Mouse (Mus musculus): ENCODE data around the gene C030005K15Rik. TPM values are rescaled to one million over a fixed set of nuclear protein-coding genes. Genes with fewer than 3 reads are reported as not detected.
A peak's percentile ranks its signal among the peaks of the same experiment; 100 is the strongest.
"Not testable (repeated sequence)": the region's sequence is repeated elsewhere in the genome, so short reads cannot be mapped to it uniquely, and the experiment has no call there.

Gene C030005K15Rik
- not detected in 2 replicates for polyA plus RNA-seq (2014; fragmentation: Nextera tagmentation; extraction: Ambion mirVana)

DNA sequence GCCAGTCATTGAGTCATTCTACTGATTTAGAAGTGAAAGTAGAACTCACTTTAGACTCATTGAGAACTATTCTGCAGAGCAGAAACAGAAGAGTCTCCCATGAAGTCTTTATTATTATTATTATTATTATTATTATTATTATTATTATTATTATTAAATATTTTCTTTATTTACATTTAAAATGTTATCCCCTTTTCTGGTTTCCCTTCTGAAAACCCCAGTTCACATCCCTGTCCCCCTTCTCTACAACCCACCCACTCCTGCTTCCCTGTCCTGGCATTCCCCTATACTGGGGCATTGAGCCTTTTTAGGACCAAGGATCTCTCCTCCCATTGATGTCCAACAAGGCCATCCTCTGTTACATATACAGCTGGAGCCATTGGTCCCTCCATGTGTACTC, at the start of gene C030005K15Rik:
Gene C030005K15Rik (minus strand): TSS at position 101 of the 400 bp plus-strand sequence.
- H3K4me2 ChIP-seq (ENCODE audit: low read length); H3K9ac ChIP-seq (replicated peaks; ENCODE audit: low read length); ATAC-seq (ENCODE audit: low FRiP score, low TSS enrichment); H3K27me3 ChIP-seq (ENCODE audit: control insufficient read depth, insufficient read depth, low read length); H3K9me3 ChIP-seq (ENCODE audit: control insufficient read depth, low read length); H3K4me1 ChIP-seq (ENCODE audit: control insufficient read depth, insufficient read depth, low read length); H3K4me3 ChIP-seq (replicated peaks; ENCODE audit: low read depth, low read length); DNase-seq; H3K27ac ChIP-seq (replicated peaks; ENCODE audit: low read depth, low read length); H3K36me3 ChIP-seq (ENCODE audit: control insufficient read depth, insufficient read depth, low read length): not testable (repeated sequence)

DNA sequence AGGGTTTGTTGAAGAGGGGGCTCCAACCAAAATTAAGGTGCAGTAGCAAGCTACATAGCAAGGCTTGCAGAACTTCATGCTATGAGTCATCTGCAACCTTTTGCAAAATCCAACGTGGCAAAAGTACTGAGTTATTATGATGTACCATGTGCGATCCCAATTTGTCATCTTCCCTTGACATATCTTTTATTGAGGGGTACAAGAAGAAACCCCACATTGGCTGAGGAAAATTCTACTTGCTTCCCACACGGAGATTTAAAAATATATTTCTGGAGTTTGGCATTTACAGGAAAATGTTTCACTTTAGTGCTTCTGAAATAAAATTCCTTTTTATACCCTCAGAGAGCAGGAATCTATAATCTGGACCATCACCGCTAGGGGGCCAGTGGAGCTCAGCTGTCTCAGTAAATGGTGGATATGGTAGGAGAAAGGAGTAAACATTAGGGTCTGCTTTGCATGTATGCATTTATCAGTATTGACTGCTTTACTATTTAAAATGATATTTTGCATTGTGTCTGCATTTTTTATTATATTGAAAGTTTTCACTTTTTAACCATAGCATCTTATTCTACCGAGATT, 41.7 kb upstream of the C030005K15Rik start:
- no peak overlapping the region for H3K4me2 ChIP-seq (ENCODE audit: low read length)
- no peak for ATAC-seq (ENCODE audit: low FRiP score, low TSS enrichment)
- 58% methylated on average over 5 of the region's 5 CpGs for WGBS
- no peak overlapping the region for H3K27ac ChIP-seq (replicated peaks; ENCODE audit: low read depth, low read length)
- H3K27me3 ChIP-seq (ENCODE audit: control insufficient read depth, insufficient read depth, low read length) = no peaks in the 10 kb centered on the region
- H3K4me3 ChIP-seq (replicated peaks; ENCODE audit: low read depth, low read length) = no peak overlapping the region
- no peaks in the 10 kb centered on the region for H3K9me3 ChIP-seq (ENCODE audit: control insufficient read depth, low read length)
- H3K4me1 ChIP-seq (ENCODE audit: control insufficient read depth, insufficient read depth, low read length) = no peaks in the 10 kb centered on the region
- peak; percentile 56 for DNase-seq
- H3K9ac ChIP-seq (replicated peaks; ENCODE audit: low read length) = no peak overlapping the region
- no peaks in the 10 kb centered on the region for H3K36me3 ChIP-seq (ENCODE audit: control insufficient read depth, insufficient read depth, low read length)

DNA sequence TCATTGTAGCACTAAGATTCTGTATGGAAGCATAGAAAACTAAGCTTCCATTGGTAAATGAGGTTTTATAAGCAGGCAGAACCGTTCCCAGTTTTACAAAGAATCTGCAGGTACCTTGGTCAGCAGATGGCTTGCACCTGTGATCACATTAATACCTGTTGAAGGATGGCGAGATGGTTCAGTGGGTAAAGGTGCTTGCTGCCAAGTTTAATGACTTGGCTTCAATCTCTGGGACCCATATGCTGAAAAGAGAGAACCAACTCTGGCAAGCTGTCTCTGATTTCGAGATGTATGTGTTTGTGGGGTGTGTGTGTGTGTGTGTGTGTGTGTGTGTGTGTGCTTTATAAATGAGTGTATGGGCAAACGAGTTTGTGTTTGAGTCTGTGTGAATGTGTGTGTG, 27.3 kb upstream of the C030005K15Rik start:
- DNase-seq = no peak

DNA sequence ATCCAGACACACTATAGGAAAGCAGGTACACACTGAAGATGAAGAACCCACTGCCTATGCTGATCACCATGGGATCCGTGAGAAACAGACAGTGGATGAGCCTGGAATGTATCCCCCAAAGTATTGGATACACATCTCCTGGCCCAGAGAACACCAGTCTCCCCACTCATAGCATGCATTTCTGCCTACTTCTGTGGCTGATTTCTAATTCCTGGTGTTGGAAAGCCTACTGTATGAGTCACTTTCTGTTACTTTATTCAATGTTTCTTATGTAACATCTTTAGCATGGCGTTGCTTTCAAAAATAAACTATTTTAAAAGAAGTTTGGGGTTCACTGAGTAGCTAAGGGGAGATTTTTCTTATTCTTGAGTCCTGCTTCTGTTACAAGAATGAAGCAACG, 20.7 kb upstream of the C030005K15Rik start:
- Histone ChIP-seq H3K9ac (replicated peaks; ENCODE audit: low read length) (no peak overlapping the region), H3K9me3 (ENCODE audit: control insufficient read depth, low read length) (no peaks in the 10 kb centered on the region), H3K4me2 (ENCODE audit: low read length) (no peak overlapping the region), H3K4me1 (ENCODE audit: control insufficient read depth, insufficient read depth, low read length) (no peaks in the 10 kb centered on the region), H3K36me3 (ENCODE audit: control insufficient read depth, insufficient read depth, low read length) (no peaks in the 10 kb centered on the region), H3K27ac (replicated peaks; ENCODE audit: low read depth, low read length) (no peak overlapping the region), H3K4me3 (replicated peaks; ENCODE audit: low read depth, low read length) (no peak overlapping the region), H3K27me3 (ENCODE audit: control insufficient read depth, insufficient read depth, low read length) (no peaks in the 10 kb centered on the region)
- DNase-seq (no peak), ATAC-seq (ENCODE audit: low FRiP score, low TSS enrichment) (no peak)
- WGBS = 85% methylated on average over 3 of the region's 3 CpGs

More for the DNA sequence above, 27.3 kb upstream of the C030005K15Rik start:
- H3K27ac ChIP-seq (replicated peaks; ENCODE audit: low read depth, low read length) = no peak overlapping the region
- no peak overlapping the region for H3K9ac ChIP-seq (replicated peaks; ENCODE audit: low read length)
- H3K4me1 ChIP-seq (ENCODE audit: control insufficient read depth, insufficient read depth, low read length) = no peaks in the 10 kb centered on the region
- no peaks in the 10 kb centered on the region for H3K27me3 ChIP-seq (ENCODE audit: control insufficient read depth, insufficient read depth, low read length)
- no peaks in the 10 kb centered on the region for H3K36me3 ChIP-seq (ENCODE audit: control insufficient read depth, insufficient read depth, low read length)
- H3K4me2 ChIP-seq (ENCODE audit: low read length) = no peak overlapping the region
- no peak for ATAC-seq (ENCODE audit: low FRiP score, low TSS enrichment)
- H3K4me3 ChIP-seq (replicated peaks; ENCODE audit: low read depth, low read length) = no peak overlapping the region
- WGBS = 81% methylated on average over 4 of the region's 4 CpGs
- H3K9me3 ChIP-seq (ENCODE audit: control insufficient read depth, low read length) = no peaks in the 10 kb centered on the region

DNA sequence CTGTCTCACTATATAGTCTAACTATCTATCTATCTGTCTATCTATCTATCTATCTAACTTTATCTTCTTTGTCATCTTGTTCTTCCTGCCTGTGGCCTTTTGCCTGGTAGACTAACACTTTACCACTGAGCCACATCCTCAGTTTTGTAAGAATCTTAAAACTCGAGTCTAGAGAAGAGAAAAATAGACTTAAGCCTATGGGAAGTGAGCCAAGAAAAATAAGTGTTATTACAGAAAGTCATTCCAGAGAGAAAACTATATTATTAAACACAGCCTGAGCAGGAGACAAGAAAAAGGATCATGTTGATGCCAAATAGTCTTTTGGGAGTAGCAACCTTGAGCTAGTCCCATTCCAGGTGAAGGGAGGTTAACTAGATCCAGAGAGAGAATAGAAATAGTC, 626 bp downstream of the C030005K15Rik start:
- Histone ChIP-seq H3K27me3 (ENCODE audit: control insufficient read depth, insufficient read depth, low read length) (no peaks in the 10 kb centered on the region), H3K9me3 (ENCODE audit: control insufficient read depth, low read length) (no peaks in the 10 kb centered on the region), H3K27ac (replicated peaks; ENCODE audit: low read depth, low read length) (no peak overlapping the region), H3K9ac (replicated peaks; ENCODE audit: low read length) (no peak overlapping the region), H3K36me3 (ENCODE audit: control insufficient read depth, insufficient read depth, low read length) (no peaks in the 10 kb centered on the region), H3K4me2 (ENCODE audit: low read length) (no peak overlapping the region), H3K4me3 (replicated peaks; ENCODE audit: low read depth, low read length) (no peak overlapping the region), H3K4me1 (ENCODE audit: control insufficient read depth, insufficient read depth, low read length) (no peaks in the 10 kb centered on the region)
- DNase-seq (no peak), ATAC-seq (ENCODE audit: low FRiP score, low TSS enrichment) (no peak)
- WGBS = 58% methylated on average over 1 of the region's 1 CpGs

DNA sequence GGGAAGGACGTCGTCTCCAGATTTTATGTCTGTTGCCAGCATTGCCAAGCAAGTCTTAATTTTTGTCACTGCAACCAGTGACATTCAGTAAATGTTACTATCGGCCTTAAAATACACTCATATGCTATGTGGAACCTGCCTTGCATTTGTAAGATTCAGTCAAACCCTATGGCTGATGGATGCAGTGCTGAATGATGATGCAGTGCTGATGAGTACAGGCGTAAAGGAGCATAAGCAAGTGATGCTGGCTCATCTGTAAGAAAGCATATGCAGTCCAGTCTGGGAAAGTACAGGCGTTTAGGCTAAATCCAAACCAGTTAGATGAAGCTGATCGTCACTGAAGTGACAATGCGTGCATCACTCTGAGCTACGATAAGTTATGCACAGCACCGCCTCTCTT, 3.8 kb downstream of the C030005K15Rik start:
- Histone ChIP-seq H3K27me3 (ENCODE audit: control insufficient read depth, insufficient read depth, low read length) (no peaks in the 10 kb centered on the region), H3K9ac (replicated peaks; ENCODE audit: low read length) (no peak overlapping the region), H3K4me1 (ENCODE audit: control insufficient read depth, insufficient read depth, low read length) (no peaks in the 10 kb centered on the region), H3K4me3 (replicated peaks; ENCODE audit: low read depth, low read length) (no peak overlapping the region), H3K36me3 (ENCODE audit: control insufficient read depth, insufficient read depth, low read length) (no peaks in the 10 kb centered on the region), H3K9me3 (ENCODE audit: control insufficient read depth, low read length) (no peaks in the 10 kb centered on the region), H3K27ac (replicated peaks; ENCODE audit: low read depth, low read length) (no peak overlapping the region), H3K4me2 (ENCODE audit: low read length) (no peak overlapping the region)
- no peak for ATAC-seq (ENCODE audit: low FRiP score, low TSS enrichment)
- 94% methylated on average over 9 of the region's 9 CpGs for WGBS
- DNase-seq = no peak

DNA sequence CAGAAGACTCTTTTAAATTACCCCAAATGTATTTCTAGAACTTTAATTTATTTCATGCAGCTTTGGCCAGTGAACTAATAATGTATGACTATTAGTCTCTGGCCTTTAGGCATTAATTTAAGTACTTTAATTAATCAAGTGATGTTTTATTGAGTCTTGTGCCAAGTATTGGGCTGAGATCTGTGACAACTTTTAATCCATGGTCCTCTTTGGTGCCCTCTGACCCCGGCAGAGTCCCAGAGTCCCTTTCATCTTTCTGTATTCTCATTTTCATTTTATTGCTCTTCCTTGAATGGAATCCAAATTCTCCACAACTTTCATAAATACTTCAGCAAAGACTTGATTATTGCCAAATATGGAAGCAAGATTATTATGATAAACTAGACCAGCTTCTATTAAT, 5.9 kb downstream of the C030005K15Rik start:
- WGBS = 92% methylated on average over 1 of the region's 1 CpGs
- Histone ChIP-seq H3K9ac (replicated peaks; ENCODE audit: low read length) (no peak overlapping the region), H3K4me3 (replicated peaks; ENCODE audit: low read depth, low read length) (no peak overlapping the region), H3K4me2 (ENCODE audit: low read length) (no peak overlapping the region), H3K4me1 (ENCODE audit: control insufficient read depth, insufficient read depth, low read length) (no peaks in the 10 kb centered on the region), H3K27ac (replicated peaks; ENCODE audit: low read depth, low read length) (no peak overlapping the region), H3K27me3 (ENCODE audit: control insufficient read depth, insufficient read depth, low read length) (no peaks in the 10 kb centered on the region), H3K9me3 (ENCODE audit: control insufficient read depth, low read length) (no peaks in the 10 kb centered on the region), H3K36me3 (ENCODE audit: control insufficient read depth, insufficient read depth, low read length) (no peaks in the 10 kb centered on the region)
- ATAC-seq (ENCODE audit: low FRiP score, low TSS enrichment) (no peak), DNase-seq (no peak)

DNA sequence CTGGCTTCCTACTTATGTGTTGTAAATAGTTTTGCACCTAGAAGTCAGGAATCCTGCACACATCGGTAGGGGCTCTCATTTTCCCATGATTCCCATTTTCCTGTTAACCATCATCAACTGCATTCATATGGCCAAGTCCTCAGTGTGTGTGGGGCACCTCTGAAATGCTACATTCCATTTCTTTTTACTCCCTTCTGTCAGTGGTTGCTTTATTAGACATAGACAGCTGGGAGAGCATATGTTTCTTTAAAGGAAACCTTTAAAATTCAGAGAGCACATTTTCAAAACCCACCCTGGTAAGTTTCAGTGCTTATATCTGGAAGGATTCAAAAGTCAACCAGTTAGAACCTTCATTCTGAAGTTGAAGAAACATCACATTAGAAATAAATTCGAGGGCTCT, 8.5 kb downstream of the C030005K15Rik start:
- no peaks in the 10 kb centered on the region for H3K36me3 ChIP-seq (ENCODE audit: control insufficient read depth, insufficient read depth, low read length)
- H3K9me3 ChIP-seq (ENCODE audit: control insufficient read depth, low read length) = no peaks in the 10 kb centered on the region
- no peak overlapping the region for H3K27ac ChIP-seq (replicated peaks; ENCODE audit: low read depth, low read length)
- no peak overlapping the region for H3K9ac ChIP-seq (replicated peaks; ENCODE audit: low read length)
- no peaks in the 10 kb centered on the region for H3K4me1 ChIP-seq (ENCODE audit: control insufficient read depth, insufficient read depth, low read length)
- ATAC-seq (ENCODE audit: low FRiP score, low TSS enrichment) (no peak), DNase-seq (no peak)
- H3K4me2 ChIP-seq (ENCODE audit: low read length) = no peak overlapping the region
- H3K27me3 ChIP-seq (ENCODE audit: control insufficient read depth, insufficient read depth, low read length) = no peaks in the 10 kb centered on the region
- no peak overlapping the region for H3K4me3 ChIP-seq (replicated peaks; ENCODE audit: low read depth, low read length)
- 80% methylated on average over 2 of the region's 2 CpGs for WGBS

DNA sequence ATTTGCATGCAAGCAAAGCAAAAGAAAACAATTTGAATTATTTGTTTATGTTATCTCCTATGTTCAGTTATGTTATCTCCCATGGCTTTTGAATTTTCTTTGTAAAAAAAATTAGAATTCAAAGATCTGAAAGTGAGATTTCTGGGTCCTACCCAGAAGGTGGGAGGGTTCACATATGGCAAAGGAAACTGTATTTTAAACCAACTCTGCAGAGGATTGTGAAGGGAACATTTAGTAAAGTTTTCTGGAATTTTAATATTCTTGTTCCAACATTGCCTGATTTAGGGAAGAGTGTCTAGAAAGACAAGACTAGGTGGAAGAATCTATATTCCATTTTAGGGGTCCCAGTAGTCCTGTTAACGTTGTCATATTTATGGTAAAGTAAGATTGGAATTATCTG, 9.3 kb downstream of the C030005K15Rik start:
- Histone ChIP-seq H3K27ac (replicated peaks; ENCODE audit: low read depth, low read length) (no peak overlapping the region), H3K27me3 (ENCODE audit: control insufficient read depth, insufficient read depth, low read length) (no peaks in the 10 kb centered on the region), H3K4me3 (replicated peaks; ENCODE audit: low read depth, low read length) (no peak overlapping the region), H3K9ac (replicated peaks; ENCODE audit: low read length) (no peak overlapping the region), H3K4me2 (ENCODE audit: low read length) (no peak overlapping the region), H3K36me3 (ENCODE audit: control insufficient read depth, insufficient read depth, low read length) (no peaks in the 10 kb centered on the region), H3K9me3 (ENCODE audit: control insufficient read depth, low read length) (no peaks in the 10 kb centered on the region), H3K4me1 (ENCODE audit: control insufficient read depth, insufficient read depth, low read length) (no peaks in the 10 kb centered on the region)
- 82% methylated on average over 1 of the region's 1 CpGs for WGBS
- ATAC-seq (ENCODE audit: low FRiP score, low TSS enrichment) (no peak), DNase-seq (no peak)
